Mouse (Mus musculus): ENCODE data around the gene 4930404N11Rik.

Gene 4930404N11Rik

GRCm38 (mm10) chr10:81354738-81355477 lies 10.7 kb downstream of the 4930404N11Rik start:
- no peak for DNase-seq

- no peak for DNase-seq
These were observed 13.8 kb downstream of the 4930404N11Rik start for GRCm38 (mm10) chr10:81351678-81352291.

GRCm38 (mm10) chr10:81350351-81351063 lies 15.1 kb downstream of the 4930404N11Rik start, which contains the start of gene Hmg20b:
TSS of gene Hmg20b (minus strand) at chr10:81350480.
- DNase-seq: peak; percentile 99 to 100

- no peak for DNase-seq
These were observed 15.7 kb downstream of the 4930404N11Rik start for GRCm38 (mm10) chr10:81349961-81350350.

- DNase-seq: peak in 1 of 2 experiments; percentile 68
These were observed 16.5 kb downstream of the 4930404N11Rik start for GRCm38 (mm10) chr10:81349146-81349545.

- peak; percentile 82 to 85 for DNase-seq
These were observed 19.1 kb downstream of the 4930404N11Rik start for GRCm38 (mm10) chr10:81346453-81347067.

- DNase-seq: no peak
These were observed 20.5 kb downstream of the 4930404N11Rik start for GRCm38 (mm10) chr10:81345162-81345534.

GRCm38 (mm10) chr10:81344421-81345161 lies 21.0 kb downstream of the 4930404N11Rik start:
- DNase-seq: no peak

GRCm38 (mm10) chr10:81342686-81343505 lies 22.7 kb downstream of the 4930404N11Rik start, which contains the start of gene Gipc3:
TSS of gene Gipc3 (minus strand) at chr10:81343266.
- DNase-seq: peak in 1 of 2 experiments; percentile 55

GRCm38 (mm10) chr10:81341333-81341949 lies 24.2 kb downstream of the 4930404N11Rik start:
- DNase-seq: peak; percentile 77 to 85

GRCm38 (mm10) chr10:81340551-81341332 lies 24.9 kb downstream of the 4930404N11Rik start:
- DNase-seq: peak in 1 of 2 experiments; percentile 52

GRCm38 (mm10) chr10:81336558-81336957 lies 29.1 kb downstream of the 4930404N11Rik start:
- DNase-seq: no peak

GRCm38 (mm10) chr10:81335393-81336340 lies 29.9 kb downstream of the 4930404N11Rik start:
- DNase-seq: peak; percentile 62 to 82

- DNase-seq: no peak
These were observed 31.3 kb downstream of the 4930404N11Rik start for GRCm38 (mm10) chr10:81334324-81334723.

GRCm38 (mm10) chr10:81332277-81332676 lies 33.3 kb downstream of the 4930404N11Rik start:
- no peak for DNase-seq

GRCm38 (mm10) chr10:81330007-81330406 lies 35.6 kb downstream of the 4930404N11Rik start:
- DNase-seq: no peak

GRCm38 (mm10) chr10:81329194-81329975 lies 36.2 kb downstream of the 4930404N11Rik start:
- peak; percentile 65 to 85 for DNase-seq

GRCm38 (mm10) chr10:81328386-81328785 lies 37.2 kb downstream of the 4930404N11Rik start, which contains the start of gene Tbxa2r:
TSS of gene Tbxa2r (plus strand) at chr10:81328731.
- DNase-seq: peak; percentile 79 to 88

Data from lung, postnatal 4 days (tissue).